Mouse (Mus musculus) skeletal muscle tissue, adult 2 months (tissue): ENCODE measurements around the gene Ccser2.

Experiments
- DNase-seq: peaks from one replicate; pipeline ENCODE4 v3.0.0-alpha.2; 2012; ENCODE audit warnings: low read depth, low spot score

The Ccser2 gene

DNA sequence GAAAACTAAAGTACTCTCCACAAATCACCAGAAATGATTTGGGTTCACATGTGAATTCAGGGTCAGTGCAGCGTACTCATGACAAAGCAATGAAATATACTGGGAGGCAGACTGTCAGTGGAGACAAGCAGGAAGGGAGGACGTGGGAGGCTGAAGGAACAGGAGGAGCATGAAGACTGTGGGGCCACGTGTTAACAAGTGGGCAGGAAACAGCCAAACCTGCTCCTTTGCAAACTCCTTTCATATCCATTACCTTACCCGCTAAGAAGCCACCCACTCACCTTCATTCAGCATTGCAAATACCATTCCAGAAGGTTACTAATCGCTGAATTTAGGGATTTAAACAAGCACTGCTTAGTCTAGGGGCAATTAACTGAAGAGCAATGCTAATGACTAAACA is 25.9 kb downstream of the Ccser2 start:
- no peak for DNase-seq

DNA sequence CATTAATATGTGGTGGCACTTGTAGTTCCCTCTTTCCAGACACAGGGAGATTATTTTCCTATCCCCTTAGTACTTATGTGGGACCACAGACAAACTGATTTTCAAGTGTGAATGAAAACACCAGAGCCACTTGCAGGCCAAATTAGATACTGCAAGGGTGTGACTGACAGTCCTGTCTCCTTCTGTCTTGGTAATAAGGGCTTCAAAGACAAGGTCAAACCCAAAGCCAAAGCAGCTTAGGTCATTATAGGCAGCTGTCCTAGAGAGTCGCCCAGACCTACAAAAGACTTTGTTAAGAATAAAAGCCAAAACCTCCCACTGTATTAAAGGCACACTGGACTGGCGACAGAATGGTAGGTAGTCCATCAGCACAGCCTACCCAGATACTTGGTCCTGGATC is 30.6 kb downstream of the Ccser2 start:
- DNase-seq: no peak

GRCm38 (mm10) chr14:36937080-36937878 is 31.3 kb downstream of the Ccser2 start:
- peak; percentile 30 for DNase-seq

- DNase-seq: no peak
Observed at GRCm38 (mm10) chr14:36932638-36933382, 35.8 kb downstream of the Ccser2 start.

DNA sequence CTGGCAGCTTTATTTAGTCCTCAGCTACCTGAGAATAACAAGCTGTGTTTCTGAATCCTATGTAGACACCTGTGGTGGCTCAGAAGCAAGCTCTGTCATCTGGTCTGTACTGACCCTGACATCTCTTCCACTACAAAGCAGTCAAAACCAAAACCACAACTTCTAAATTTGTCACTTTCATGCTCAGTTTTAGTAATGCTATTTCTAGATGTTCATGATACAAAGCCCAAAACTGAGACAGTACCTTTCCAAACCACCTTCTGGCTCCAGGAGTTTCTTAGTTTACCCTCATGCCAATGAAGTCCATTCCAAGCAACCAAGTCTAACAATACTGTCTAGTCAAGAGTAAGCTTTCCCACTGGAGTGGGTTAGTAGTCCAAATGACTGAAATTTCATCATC is 36.5 kb downstream of the Ccser2 start:
- no peak for DNase-seq

DNA sequence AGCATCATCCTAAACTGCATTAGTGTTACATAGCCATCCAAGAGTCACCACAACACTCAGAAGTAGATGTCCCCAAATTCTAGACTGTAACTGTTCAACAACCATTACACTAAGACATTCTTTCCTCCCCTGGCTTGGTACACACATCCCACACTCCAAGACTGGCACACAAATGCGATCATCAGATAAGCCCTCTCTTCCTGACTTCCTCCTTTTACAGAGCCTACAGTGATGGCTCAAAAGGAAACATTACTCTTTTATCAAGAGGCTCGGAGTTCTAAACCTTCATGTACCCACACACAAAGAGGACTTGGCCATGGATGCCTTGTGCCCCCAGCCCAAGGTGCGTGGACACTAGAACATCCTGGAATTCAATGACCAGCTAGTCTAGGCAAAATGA is 45.2 kb downstream of the Ccser2 start:
- no peak for DNase-seq

GRCm38 (mm10) chr14:36921346-36922049 is 47.1 kb downstream of the Ccser2 start:
- no peak for DNase-seq

- no peak for DNase-seq
Observed at GRCm38 (mm10) chr14:36919886-36920285, 48.7 kb downstream of the Ccser2 start.

DNA sequence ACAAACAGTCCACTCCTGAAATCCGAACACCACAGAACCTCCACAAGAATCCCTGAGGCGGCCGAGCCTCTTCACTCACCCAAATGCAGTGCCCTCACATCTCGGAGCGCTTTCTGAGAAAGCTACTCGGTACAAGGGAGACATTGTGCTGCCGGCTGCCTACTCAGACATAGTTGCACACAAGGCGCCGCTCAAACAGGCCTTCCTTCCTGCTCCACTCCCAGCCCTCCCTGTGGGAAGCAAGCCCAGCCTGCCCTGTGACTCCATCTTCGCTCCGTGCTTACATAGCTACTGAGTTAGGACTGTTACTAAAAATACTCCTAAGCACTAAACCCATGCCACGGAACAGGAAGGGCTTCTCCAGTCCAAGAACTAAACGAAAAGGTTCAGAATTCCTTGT is 49.4 kb downstream of the Ccser2 start:
- peak; percentile 89 for DNase-seq

GRCm38 (mm10) chr14:36915203-36915602 is 53.4 kb downstream of the Ccser2 start:
- DNase-seq: no peak

- no peak for DNase-seq
Observed at GRCm38 (mm10) chr14:36914473-36915005, 54.0 kb downstream of the Ccser2 start.

GRCm38 (mm10) chr14:36911738-36912137 is 56.8 kb downstream of the Ccser2 start:
- DNase-seq: no peak

GRCm38 (mm10) chr14:36905809-36906522 is 62.6 kb downstream of the Ccser2 start:
- no peak for DNase-seq

- no peak for DNase-seq
Observed at GRCm38 (mm10) chr14:36904206-36904605, 64.4 kb downstream of the Ccser2 start.

GRCm38 (mm10) chr14:36900883-36901282 is 67.7 kb downstream of the Ccser2 start:
- DNase-seq: no peak

DNA sequence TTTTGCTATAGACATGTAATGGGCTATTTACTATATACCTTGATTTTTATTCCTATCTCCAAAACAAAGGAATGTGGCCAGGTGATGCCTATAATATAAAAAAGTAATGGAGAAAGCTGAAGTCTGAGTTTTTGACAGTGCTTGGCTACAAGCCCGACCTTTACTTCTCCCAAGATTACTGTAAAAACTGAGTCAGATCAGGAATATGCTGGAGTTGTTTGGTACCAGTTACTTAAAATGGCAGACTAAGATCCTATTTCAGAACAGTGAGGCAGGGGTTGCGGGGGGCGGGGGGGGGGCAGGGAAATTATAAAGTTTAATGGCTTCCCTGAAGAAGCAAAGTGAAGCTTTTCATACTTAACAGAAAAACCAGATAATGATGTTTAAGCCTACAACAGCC is 73.9 kb downstream of the Ccser2 start:
- DNase-seq: no peak

DNA sequence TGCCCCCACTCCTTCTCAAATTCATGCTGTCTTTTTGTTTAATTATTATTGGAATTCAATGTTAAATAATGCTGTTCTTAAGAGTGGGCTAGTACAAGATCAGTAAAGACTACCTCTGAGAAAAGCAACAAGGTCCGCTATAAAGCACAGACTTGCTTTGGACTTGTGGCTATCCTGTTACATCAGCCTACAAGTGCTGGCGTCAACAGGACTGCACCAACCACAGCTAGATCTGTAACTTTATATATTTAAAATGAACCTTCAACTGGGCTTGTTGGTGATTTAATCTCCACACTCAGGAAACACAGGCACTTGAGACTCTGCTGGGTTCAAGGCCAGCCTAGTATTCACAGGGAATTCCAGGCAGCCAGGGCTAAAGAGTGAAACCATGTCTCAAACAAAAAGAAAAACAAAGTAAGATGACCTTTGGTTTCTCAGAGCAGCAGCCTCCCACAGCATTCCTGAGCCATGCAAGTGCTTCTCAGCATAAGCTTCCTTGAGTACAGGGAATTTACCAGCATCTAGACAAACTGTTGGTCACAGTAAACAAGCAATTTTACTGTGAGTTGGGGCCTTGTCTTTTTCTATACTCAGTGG is 75.7 kb downstream of the Ccser2 start:
- peak; percentile 10 for DNase-seq

- no peak for DNase-seq
Observed at GRCm38 (mm10) chr14:36890130-36890529, 78.4 kb downstream of the Ccser2 start.

DNA sequence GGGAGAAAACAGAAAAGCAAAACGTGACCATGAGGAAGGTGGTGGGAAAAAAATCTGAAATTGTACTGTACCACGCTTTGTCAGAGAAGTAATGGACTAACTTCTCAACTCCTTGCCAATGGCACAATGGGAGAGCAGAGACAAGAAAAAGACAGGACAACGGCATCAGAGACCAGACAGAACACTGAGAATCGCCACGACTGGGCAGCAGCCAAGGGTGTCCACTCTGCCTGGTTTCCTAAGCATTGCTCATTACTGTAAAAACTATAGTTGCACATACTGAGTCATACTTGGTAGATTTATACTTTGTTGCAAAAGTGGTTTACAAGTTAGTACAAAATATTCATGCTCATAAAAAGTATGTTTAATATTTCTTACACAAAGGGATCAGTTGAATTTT is 82.9 kb downstream of the Ccser2 start:
- DNase-seq: no peak

DNA sequence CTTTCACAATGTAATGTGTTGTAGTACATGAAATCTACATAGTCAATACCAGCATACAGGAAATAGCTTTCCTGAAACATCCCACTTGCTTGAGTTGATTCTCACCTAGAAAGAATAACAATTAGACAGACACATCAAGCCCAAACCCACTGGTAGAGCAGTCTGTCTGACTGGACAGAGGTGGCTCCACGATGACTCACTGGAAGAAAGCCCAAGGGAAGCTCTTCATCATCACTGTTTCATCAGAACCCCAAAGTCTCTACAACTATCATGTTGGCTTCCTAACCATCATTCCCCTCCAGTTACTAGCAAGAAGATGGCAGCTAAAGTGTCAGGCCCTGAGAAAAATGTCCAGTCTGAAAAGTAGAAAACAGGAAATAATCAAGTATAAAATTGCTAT is 83.5 kb downstream of the Ccser2 start:
- DNase-seq: no peak

DNA sequence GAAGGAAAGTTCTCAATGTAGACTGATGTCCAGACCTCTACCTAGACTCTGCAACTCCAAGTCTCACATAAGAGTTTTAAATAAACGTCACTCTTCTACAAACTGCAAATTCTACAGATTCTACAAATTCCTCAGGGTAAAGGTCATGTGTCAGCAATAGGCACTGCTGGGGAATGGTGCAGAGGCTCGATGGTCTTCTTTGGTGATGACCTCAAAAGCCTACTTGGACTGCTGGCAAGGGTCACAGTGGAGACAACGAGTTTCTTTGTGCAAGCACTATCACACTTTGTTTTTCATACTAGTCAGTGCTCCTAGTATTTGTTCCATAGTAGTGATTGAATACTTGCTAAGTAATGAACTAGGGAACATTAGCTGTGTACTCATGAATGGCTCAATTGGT is 85.0 kb downstream of the Ccser2 start:
- DNase-seq: no peak
